In genomic region chr10:60062931-60063330, GRCm38 (mm10) we compare ENCODE assay signal across 28 mouse cellular contexts. TPM values are rescaled to one million over a fixed set of nuclear protein-coding genes. Genes with fewer than 3 reads are reported as not detected.
DNase-seq lines count a peak whose midpoint lies in the region; ATAC-seq and TF ChIP-seq lines count a peak whose summit lies in the region.
"Had no signal": no experiment of that assay in that cellular context is flagged by ENCODE, and none has a peak within 500 bp of the region (broad histone marks: within the 10 kb centered on the region; RNA-seq: fewer than 3 reads in every experiment).

No protein-coding gene starts in this region.

- no peaks in the 10 kb centered on the region for H3K9me3 ChIP-seq in liver, embryonic 11.5 days (ENCODE audit: control insufficient read depth, low read length)
- H3K9me3 ChIP-seq in liver, postnatal 0 days (ENCODE audit: low read length): no peaks in the 10 kb centered on the region
- H3K9me3 ChIP-seq in kidney, embryonic 14.5 days (ENCODE audit: control insufficient read depth, low read length): peaks cover 4% of the 10 kb centered on the region; the same call in 1 of the 2 replicates
- H3K9me3 ChIP-seq: G1E; liver, embryonic 15.5 days; lung, embryonic 15.5 days; stomach, embryonic 15.5 days had no signal

- no peak for ATAC-seq in liver, embryonic 11.5 days (replicated peaks; ENCODE audit: low FRiP score)
- ATAC-seq in liver, postnatal 0 days: no peak
- ATAC-seq in kidney, embryonic 14.5 days (ENCODE audit: low FRiP score, low TSS enrichment): no peak
- ATAC-seq: forebrain, embryonic 16.5 days; hindbrain, embryonic 16.5 days; midbrain, embryonic 16.5 days had no signal

- no peaks in the 10 kb centered on the region for H3K4me1 ChIP-seq in liver, embryonic 11.5 days (replicated peaks; ENCODE audit: control insufficient read depth, insufficient read depth, low read length)
- peaks cover 3% of the 10 kb centered on the region; the same call in 1 of the 2 replicates for H3K4me1 ChIP-seq in liver, postnatal 0 days (ENCODE audit: insufficient read depth)
- peaks cover 14% of the 10 kb centered on the region for H3K4me1 ChIP-seq in kidney, embryonic 14.5 days (ENCODE audit: control insufficient read depth, insufficient read depth, low read length)
- H3K4me1 ChIP-seq: embryonic facial prominence, embryonic 13.5 days; lung, embryonic 15.5 days; neural tube, embryonic 12.5 days; stomach, embryonic 15.5 days had no signal

- H3K27ac ChIP-seq in liver, embryonic 11.5 days (ENCODE audit: low read depth, low read length): peak overlapping the region; percentile 13; the same call in 1 of the 2 replicates
- H3K27ac ChIP-seq in liver, postnatal 0 days (ENCODE audit: low read depth): no peak overlapping the region
- H3K27ac ChIP-seq in kidney, embryonic 14.5 days (ENCODE audit: low read depth, low read length): peak overlapping the region; percentile 30; the same call in 1 of the 2 replicates
- H3K27ac ChIP-seq: embryonic facial prominence, embryonic 13.5 days; forebrain, embryonic 10.5 days; heart, adult 2 months; hindbrain, embryonic 10.5 days; liver, embryonic 15.5 days; lung, embryonic 15.5 days; midbrain, embryonic 10.5 days; neural tube, embryonic 12.5 days; stomach, embryonic 15.5 days had no signal

- TF ChIP-seq CTCF in liver, postnatal 0 days (IDR thresholded peaks at IDR 0.05; ENCODE audit: low read depth): no peak

- no peak for TF ChIP-seq EP300 in liver, postnatal 0 days (IDR thresholded peaks at IDR 0.05; ENCODE audit: low read depth)

- no peak overlapping the region for H3K4me2 ChIP-seq in liver, embryonic 11.5 days
- no peak overlapping the region for H3K4me2 ChIP-seq in liver, postnatal 0 days (ENCODE audit: low read depth, low read length)
- no peak overlapping the region for H3K4me2 ChIP-seq in kidney, embryonic 14.5 days (replicated peaks; ENCODE audit: low read depth, low read length)
- H3K4me2 ChIP-seq: embryonic facial prominence, embryonic 13.5 days; liver, embryonic 15.5 days; lung, embryonic 15.5 days; neural tube, embryonic 12.5 days; stomach, embryonic 15.5 days had no signal

- H3K27me3 ChIP-seq in liver, embryonic 11.5 days (replicated peaks; ENCODE audit: control insufficient read depth, insufficient read depth, low read length): no peaks in the 10 kb centered on the region
- no peaks in the 10 kb centered on the region for H3K27me3 ChIP-seq in liver, postnatal 0 days (ENCODE audit: insufficient read depth, low read length)
- no peaks in the 10 kb centered on the region for H3K27me3 ChIP-seq in kidney, embryonic 14.5 days (ENCODE audit: control insufficient read depth, insufficient read depth, low read length)
- H3K27me3 ChIP-seq: embryonic facial prominence, embryonic 13.5 days; liver, embryonic 15.5 days; lung, embryonic 15.5 days; neural tube, embryonic 12.5 days; stomach, embryonic 15.5 days had no signal

- H3K4me3 ChIP-seq in liver, embryonic 11.5 days (ENCODE audit: low read depth, low read length): no peak overlapping the region
- no peak overlapping the region for H3K4me3 ChIP-seq in liver, postnatal 0 days (ENCODE audit: low read depth, low read length)
- H3K4me3 ChIP-seq in kidney, embryonic 14.5 days (ENCODE audit: low read length): no peak overlapping the region
- H3K4me3 ChIP-seq: embryonic facial prominence, embryonic 13.5 days; forebrain, embryonic 10.5 days; heart, adult 2 months; hindbrain, embryonic 10.5 days; liver, embryonic 15.5 days; lung, embryonic 15.5 days; midbrain, embryonic 10.5 days; myocyte; neural tube, embryonic 12.5 days; stomach, embryonic 15.5 days had no signal

- H3K36me3 ChIP-seq in liver, embryonic 11.5 days (ENCODE audit: control insufficient read depth, insufficient read depth, low read length): peaks cover 2% of the 10 kb centered on the region; the same call in 1 of the 2 replicates
- no peaks in the 10 kb centered on the region for H3K36me3 ChIP-seq in liver, postnatal 0 days (replicated peaks; ENCODE audit: insufficient read depth, low read length)
- H3K36me3 ChIP-seq in kidney, embryonic 14.5 days (ENCODE audit: control insufficient read depth, insufficient read depth, low read length): no peaks in the 10 kb centered on the region
- H3K36me3 ChIP-seq: liver, embryonic 15.5 days; lung, embryonic 15.5 days; neural tube, embryonic 12.5 days; stomach, embryonic 15.5 days had no signal

- 58% methylated on average over 5 of the region's 5 CpGs for WGBS in liver, embryonic 11.5 days
- WGBS in liver, postnatal 0 days (ENCODE audit: insufficient replicate concordance): 58% methylated on average over 5 of the region's 5 CpGs
- 43% methylated on average over 5 of the region's 5 CpGs for WGBS in kidney, embryonic 14.5 days

- no peak for DNase-seq in liver, embryonic 11.5 days (ENCODE audit: low spot score)
- no peak for DNase-seq in liver, postnatal 0 days
- peak; percentile 32 for DNase-seq in kidney, postnatal 14 days
- DNase-seq in urinary bladder, postnatal 25 days (ENCODE audit: low spot score): no peak
- no peak for DNase-seq in cerebellum, postnatal 25 days
- DNase-seq in adrenal gland, adult 8-10 months: no peak
- DNase-seq: adrenal gland, postnatal 10 days; cerebellum, adult 11 months; cerebellum, adult 9-10 months; heart, adult 2 months; heart, postnatal 14 days; layer of hippocampus, adult 9-11 months; liver; right cerebral cortex, postnatal 14 days had no signal

- no peak overlapping the region for H3K9ac ChIP-seq in liver, embryonic 11.5 days (ENCODE audit: low read depth, low read length)
- no peak overlapping the region for H3K9ac ChIP-seq in liver, postnatal 0 days (replicated peaks)
- no peak overlapping the region for H3K9ac ChIP-seq in kidney, embryonic 14.5 days (ENCODE audit: low read depth, low read length)
- H3K9ac ChIP-seq: embryonic facial prominence, embryonic 13.5 days; liver, embryonic 15.5 days; lung, embryonic 15.5 days; neural tube, embryonic 12.5 days; stomach, embryonic 15.5 days had no signal

RNA-seq across cellular contexts. Expression of gene Spock2, which starts 43.1 kb away (rescaled TPM):
- 0.44 and 0.52 TPM in 2 replicates for polyA plus RNA-seq in liver, embryonic 11.5 days (2014; fragmentation: Nextera tagmentation; extraction: Ambion mirVana)
- polyA plus RNA-seq in liver, postnatal 0 days (2015; fragmentation: Nextera tagmentation; extraction: Ambion mirVana): 0.09 and 0.11 TPM in 2 replicates
- polyA plus RNA-seq in kidney, embryonic 14.5 days (2014; fragmentation: Nextera tagmentation; extraction: Ambion mirVana): 35.7 and 51.3 TPM in 2 replicates
- total RNA-seq in adrenal gland, adult 8-10 months (2022): 10 to 100 TPM; 55.0 to 86.5 (median 65.1) TPM
- total RNA-seq: G1E had no signal
- polyA plus RNA-seq: G1E had no signal

RNA-seq across cellular contexts. Expression of gene Anapc16, which starts 60.0 kb away (rescaled TPM):
- 77.4 and 80.0 TPM in 2 replicates for polyA plus RNA-seq in liver, embryonic 11.5 days (2014; fragmentation: Nextera tagmentation; extraction: Ambion mirVana)
- polyA plus RNA-seq in liver, postnatal 0 days (2015; fragmentation: Nextera tagmentation; extraction: Ambion mirVana): 37.3 and 37.7 TPM in 2 replicates
- polyA plus RNA-seq in kidney, embryonic 14.5 days (2014; fragmentation: Nextera tagmentation; extraction: Ambion mirVana): 106 and 108 TPM in 2 replicates
- total RNA-seq in adrenal gland, adult 8-10 months (2022): 10 to 100 TPM; 73.6 to 95.8 (median 81.1) TPM

Comparison
In these comparisons a context has a peak if more than half of its experiments do, and no peak if none do; other contexts are left out.
1. RNA of gene Spock2, which starts 43.1 kb away (polyA plus RNA-seq): 35.7 to 51.3 TPM in kidney, embryonic 14.5 days; 0.44 to 0.52 TPM in liver, embryonic 11.5 days and 0.09 to 0.11 TPM in liver, postnatal 0 days; every median in the first group is over 10 times any median in the second.